Mouse (Mus musculus) right cerebral cortex, postnatal 36 days (tissue): ENCODE measurements around the gene Rimkla.

Experiments used
- DNase-seq, 2 experiments: peaks; one replicate each; pipeline ENCODE4 v3.0.0; 2022; ENCODE audit warnings: low spot score in 2 of 2, mixed read lengths in 1 of 2

The Rimkla gene

GRCm38 (mm10) chr4:119417894-119418293 is 74.5 kb downstream of the Rimkla start:
- no peak for DNase-seq

GRCm38 (mm10) chr4:119417270-119417669 is 75.2 kb downstream of the Rimkla start:
- no peak for DNase-seq
